Mouse (Mus musculus): ENCODE measurements around the gene F10.
"Not testable (repeated sequence)": the region's sequence is repeated elsewhere in the genome, so short reads cannot be mapped to it uniquely, and the experiment has no call there.

The F10 gene

GRCm38 (mm10) chr8:13063112-13063511 is 26.0 kb downstream of the F10 start:
- DNase-seq: no peak

GRCm38 (mm10) chr8:13073255-13073654 is 36.1 kb downstream of the F10 start:
- no peak for DNase-seq

- no peak for DNase-seq
These were observed 37.9 kb downstream of the F10 start for GRCm38 (mm10) chr8:13075044-13075443.

GRCm38 (mm10) chr8:13075579-13075978 is 38.5 kb downstream of the F10 start:
- not testable (repeated sequence) for DNase-seq

- no peak for DNase-seq
These were observed 40.4 kb downstream of the F10 start for GRCm38 (mm10) chr8:13077542-13077941.

- peak; percentile 93 for DNase-seq
These were observed 67.6 kb downstream of the F10 start for GRCm38 (mm10) chr8:13104691-13105086.

GRCm38 (mm10) chr8:13105087-13105881 is 68.2 kb downstream of the F10 start, which contains the start of the genes Pcid2 and Cul4a:
TSS of gene Pcid2 (minus strand) at chr8:13105459.
TSS of gene Cul4a (plus strand) at chr8:13105621.
- peak; percentile 98 for DNase-seq

- DNase-seq: peak; percentile 69
These were observed 68.9 kb downstream of the F10 start for GRCm38 (mm10) chr8:13105908-13106551.

Measured in thymus, postnatal 14 days (tissue).